Mouse (Mus musculus) midbrain, embryonic 13.5 days (tissue): ENCODE measurements around the gene Snupn. TPM values are rescaled to one million over a fixed set of nuclear protein-coding genes. Genes with fewer than 3 reads are reported as not detected.
"Not testable (repeated sequence)": the region's sequence is repeated elsewhere in the genome, so short reads cannot be mapped to it uniquely, and the experiment has no call there.

ENCODE experiments used
- ATAC-seq: fragments of 200-750 bp; cut with Nextera tagmentation; 2 replicates; pipeline ENCODE4 v1.8.0; 2017; ENCODE audit warnings: mild to moderate bottlenecking, moderate TSS enrichment, moderate library complexity
- H3K27ac ChIP-seq: fragments of 300-500 bp; sonication (generic); 2 replicates; pipeline ENCODE4 v1.5.1; 2015; ENCODE audit warnings: inconsistent platforms, mild to moderate bottlenecking, moderate library complexity
- H3K27me3 ChIP-seq: fragments of 300-500 bp; sonication (generic); 2 replicates; pipeline ENCODE4 v1.6.1; 2015; ENCODE audit warnings: mild to moderate bottlenecking, inconsistent platforms
- H3K36me3 ChIP-seq: fragments of 300-500 bp; sonication (generic); 2 replicates; pipeline ENCODE4 v1.6.1; 2015; ENCODE audit warnings: mild to moderate bottlenecking, inconsistent platforms
- H3K4me1 ChIP-seq: fragments of 300-500 bp; sonication (generic); replicated peaks from 2 replicates; pipeline ENCODE4 v1.6.1; 2015; ENCODE audit warnings: inconsistent platforms
- H3K4me2 ChIP-seq: fragments of 300-500 bp; sonication (generic); replicated peaks from 2 replicates; pipeline ENCODE4 v1.6.1; 2015; ENCODE audit warnings: moderate library complexity, mild to moderate bottlenecking, inconsistent platforms
- H3K4me3 ChIP-seq: fragments of 300-500 bp; sonication (generic); replicated peaks from 2 replicates; pipeline ENCODE4 v1.5.1; 2015; ENCODE audit warnings: mild to moderate bottlenecking, inconsistent platforms
- H3K9ac ChIP-seq: fragments of 300-500 bp; sonication (generic); replicated peaks from 2 replicates; pipeline ENCODE4 v1.6.1; 2015; ENCODE audit warnings: mild to moderate bottlenecking, inconsistent platforms
- H3K9me3 ChIP-seq: fragments of 300-500 bp; sonication (generic); 2 replicates; pipeline ENCODE4 v1.6.1; 2016; ENCODE audit warnings: mild to moderate bottlenecking, inconsistent platforms
- WGBS: fragments of 180-500 bp; shearing (Covaris S2); methylation state at CpG from one replicate; pipeline ENCODE4 v1.1.7; 2015; 5-methylcytosine and 5-hydroxymethylcytosine counted together
- polyA plus RNA-seq: library from polyadenylated mRNA; unstranded; fragments of >200 nt; fragmentation: Nextera tagmentation; extraction: Ambion mirVana; gene quantifications from 2 replicates; pipeline ENCODE4 v1.2.1, GENCODE M21; 2015

Snupn gene
- polyA plus RNA-seq, 1 experiment from 2014 or later, result 30.5 TPM

- H3K36me3 ChIP-seq, result no peaks in the 10 kb centered on the region; the same call in 1 of the 2 replicates
These were observed 13.2 kb upstream of the Snupn start, which contains the start of gene Imp3 for GRCm38 (mm10) chr9:56937223-56938160. TSS of gene Imp3 (plus strand) at chr9:56937475.

DNA sequence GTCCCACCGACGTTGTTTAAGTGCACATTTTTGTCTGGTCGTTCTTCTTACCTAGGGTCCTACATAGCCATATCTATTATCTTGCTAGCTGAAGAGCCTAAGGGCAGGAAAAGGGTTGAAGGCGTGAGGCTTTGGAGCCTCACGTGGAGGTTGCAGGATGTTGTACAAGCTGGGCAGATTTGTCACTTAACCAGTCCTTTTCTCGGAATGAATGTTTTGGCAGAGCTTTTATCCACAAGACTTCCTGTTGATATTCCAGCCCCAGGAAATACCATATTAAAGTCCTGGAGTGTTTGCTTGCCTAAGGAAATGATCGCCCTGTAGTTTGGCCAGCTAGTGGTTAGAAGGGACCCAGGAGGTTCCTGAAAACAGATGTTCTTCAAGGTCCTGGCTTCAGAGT, 12.3 kb upstream of the Snupn start:
- H3K4me3 ChIP-seq, result peak overlapping the region; percentile 89
- H3K27me3 ChIP-seq, result no peaks in the 10 kb centered on the region
- H3K36me3 ChIP-seq, result no peaks in the 10 kb centered on the region; the same call in 1 of the 2 replicates
- H3K9me3 ChIP-seq, result no peaks in the 10 kb centered on the region
- H3K4me2 ChIP-seq, result peak overlapping the region; percentile 90
- WGBS, result 6% methylated on average over 7 of the region's 7 CpGs
- H3K4me1 ChIP-seq, result peaks cover 25% of the 10 kb centered on the region
- peak overlapping the region; percentile 85 for H3K9ac ChIP-seq
- peak overlapping the region; percentile 86 for H3K27ac ChIP-seq
- no peak for ATAC-seq

More at GRCm38 (mm10) chr9:56937223-56938160, 13.2 kb upstream of the Snupn start, which contains the start of gene Imp3:
- under 1% methylated on average over 73 of the region's 73 CpGs for WGBS
- Histone ChIP-seq H3K4me1 (peaks cover 25% of the 10 kb centered on the region), H3K4me3 (peak within 1 kb of the TSS; percentile 89), H3K9ac (peak within 1 kb of the TSS; percentile 85), H3K9me3 (no peaks in the 10 kb centered on the region), H3K27ac (peak within 1 kb of the TSS; percentile 86), H3K27me3 (no peaks in the 10 kb centered on the region), H3K4me2 (peak within 1 kb of the TSS; percentile 90)
- peak; percentile 96 for ATAC-seq

DNA sequence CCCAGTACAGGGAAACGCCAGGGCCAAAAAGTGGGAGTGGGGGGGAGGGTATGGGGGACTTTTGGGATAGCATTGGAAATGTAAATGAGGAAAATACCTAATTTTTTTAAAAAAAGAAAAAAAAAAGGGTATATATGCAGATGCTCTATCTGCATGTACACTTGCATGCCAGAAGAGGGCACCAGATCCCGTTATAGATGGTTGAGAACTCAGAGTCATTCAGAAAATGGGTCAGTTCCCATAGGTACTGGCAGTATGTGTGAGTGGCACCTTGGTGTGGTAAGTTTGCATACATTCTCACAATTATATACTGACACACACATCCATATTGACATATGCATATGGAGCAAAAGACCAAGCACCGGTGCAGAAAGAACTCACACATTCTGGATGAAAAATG, 3.2 kb upstream of the Snupn start:
- H3K4me1 ChIP-seq, result peaks cover 15% of the 10 kb centered on the region
- 22% methylated on average over 3 of the region's 3 CpGs for WGBS
- not testable (repeated sequence) for ATAC-seq, H3K9me3 ChIP-seq, H3K36me3 ChIP-seq, H3K4me2 ChIP-seq, H3K27me3 ChIP-seq, H3K4me3 ChIP-seq, H3K27ac ChIP-seq, H3K9ac ChIP-seq

GRCm38 (mm10) chr9:56948699-56949098, 2.0 kb upstream of the Snupn start:
- H3K27ac ChIP-seq, H3K4me3 ChIP-seq, H3K9me3 ChIP-seq, H3K4me2 ChIP-seq, H3K36me3 ChIP-seq, H3K9ac ChIP-seq, ATAC-seq, H3K27me3 ChIP-seq: not testable (repeated sequence)
- H3K4me1 ChIP-seq, result peaks cover 15% of the 10 kb centered on the region
- 91% methylated on average over 5 of the region's 5 CpGs for WGBS

DNA sequence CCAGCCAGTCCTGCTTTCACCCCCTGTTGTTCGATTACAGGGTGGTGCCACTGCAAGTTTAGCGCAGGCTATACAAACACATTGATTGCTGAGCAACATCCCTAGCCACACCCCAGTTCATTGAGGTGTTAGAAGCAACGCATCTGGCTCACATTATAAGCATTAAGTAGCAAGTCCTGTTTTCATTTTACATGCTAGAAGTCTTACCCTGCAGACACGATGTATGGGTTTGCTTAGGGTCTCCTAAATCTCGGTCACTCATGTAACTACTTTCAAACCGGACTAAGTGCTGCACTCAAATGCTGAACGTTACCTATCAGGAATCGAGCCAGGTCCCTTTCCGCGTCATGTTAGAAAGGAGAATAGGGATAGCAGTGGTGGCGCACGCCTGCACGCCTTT, 911 bp upstream of the Snupn start:
- ATAC-seq, result no peak
- H3K27ac ChIP-seq, result no peak overlapping the region; the same call in 1 of the 2 replicates
- H3K4me1 ChIP-seq, result peaks cover 15% of the 10 kb centered on the region
- H3K4me2 ChIP-seq, result peak overlapping the region; percentile 93
- peak overlapping the region; percentile 65 for H3K9ac ChIP-seq
- WGBS, result 37% methylated on average over 13 of the region's 13 CpGs
- no peaks in the 10 kb centered on the region for H3K36me3 ChIP-seq
- no peaks in the 10 kb centered on the region for H3K9me3 ChIP-seq
- no peaks in the 10 kb centered on the region for H3K27me3 ChIP-seq
- H3K4me3 ChIP-seq, result peak overlapping the region; percentile 66

DNA sequence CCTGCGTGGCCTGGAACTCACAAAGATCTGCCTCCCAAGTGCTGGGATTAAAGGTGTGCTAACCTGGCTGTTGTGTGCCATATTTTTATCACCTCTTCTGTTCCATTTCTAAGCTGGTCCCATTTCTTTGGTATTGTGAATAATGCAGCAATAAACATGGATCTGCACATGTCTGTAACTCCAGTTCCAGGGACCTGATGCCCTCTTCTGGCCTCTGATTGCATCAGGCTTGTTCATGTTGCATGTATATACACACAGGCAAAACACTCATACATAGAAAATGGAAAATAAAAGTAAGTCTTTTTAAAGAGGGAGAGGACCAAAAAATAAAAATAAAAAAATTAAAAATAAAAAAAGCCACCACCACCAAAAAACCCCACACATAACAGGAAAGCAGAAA, 2.9 kb downstream of the Snupn start:
- ATAC-seq, result no peak
- 96% methylated on average over 1 of the region's 1 CpGs for WGBS
- no peak overlapping the region for H3K4me3 ChIP-seq

DNA sequence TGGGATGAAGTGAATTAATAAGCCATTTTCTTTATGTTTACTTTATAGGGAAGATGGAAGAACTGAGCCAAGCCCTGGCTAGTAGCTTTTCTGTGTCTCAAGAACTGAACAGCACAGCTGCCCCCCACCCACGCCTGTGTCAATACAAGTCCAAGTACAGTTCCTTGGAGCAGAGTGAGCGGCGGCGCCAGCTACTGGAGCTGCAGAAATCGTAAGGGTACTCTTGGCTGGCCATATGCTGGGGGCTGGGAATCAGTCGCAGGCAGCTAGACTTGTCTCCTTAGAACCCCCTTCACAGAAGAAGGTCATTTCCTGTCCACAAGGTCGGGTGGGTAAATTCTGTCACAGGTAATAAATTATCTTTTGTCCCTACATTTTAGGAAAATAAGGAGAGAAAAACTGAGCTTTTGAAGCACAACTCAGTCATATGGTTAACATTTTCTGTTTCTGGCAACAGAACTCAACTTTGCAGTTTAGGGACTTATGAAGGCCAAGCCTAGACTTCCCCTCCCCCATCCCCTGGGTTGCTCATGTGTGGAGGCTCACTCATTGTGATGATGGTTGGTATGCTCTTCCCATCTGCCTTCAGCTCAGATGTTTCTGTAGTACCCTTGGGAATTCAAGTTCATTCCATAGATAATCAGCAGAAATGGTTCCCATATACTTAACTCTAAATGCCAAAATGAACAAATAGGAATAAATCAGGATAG, 6.4 kb downstream of the Snupn start:
- H3K4me3 ChIP-seq, result no peak overlapping the region
- H3K4me1 ChIP-seq, result no peaks in the 10 kb centered on the region
- no peaks in the 10 kb centered on the region for H3K27me3 ChIP-seq
- H3K36me3 ChIP-seq, result peaks cover 28% of the 10 kb centered on the region
- no peak overlapping the region for H3K27ac ChIP-seq
- no peaks in the 10 kb centered on the region for H3K9me3 ChIP-seq
- no peak overlapping the region for H3K4me2 ChIP-seq
- WGBS, result 87% methylated on average over 7 of the region's 7 CpGs
- ATAC-seq, result no peak
- no peak overlapping the region for H3K9ac ChIP-seq

More for the DNA sequence above, 2.9 kb downstream of the Snupn start:
- no peak overlapping the region for H3K9ac ChIP-seq
- H3K9me3 ChIP-seq, result no peaks in the 10 kb centered on the region
- H3K27ac ChIP-seq, result no peak overlapping the region
- peaks cover 13% of the 10 kb centered on the region for H3K36me3 ChIP-seq
- peaks cover 15% of the 10 kb centered on the region for H3K4me1 ChIP-seq
- H3K4me2 ChIP-seq, result no peak overlapping the region
- no peaks in the 10 kb centered on the region for H3K27me3 ChIP-seq

DNA sequence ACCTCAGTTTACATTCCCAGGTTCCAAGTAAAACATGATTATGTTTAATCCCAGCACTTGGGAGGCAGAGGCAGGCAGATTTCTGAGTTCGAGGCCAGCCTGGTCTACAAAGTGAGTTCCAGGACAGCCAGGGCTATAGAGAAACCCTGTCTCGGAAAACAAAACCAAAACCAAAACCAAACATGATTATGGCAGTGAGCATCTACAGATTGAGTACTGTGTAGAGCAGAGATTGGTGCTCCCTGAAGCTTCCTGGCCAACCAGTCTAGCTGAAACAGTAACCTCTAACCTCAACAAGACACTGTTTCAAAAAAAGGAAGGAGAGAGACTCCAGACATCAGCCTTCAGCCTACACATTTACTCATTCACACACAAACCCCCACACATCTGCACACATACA, 8.0 kb downstream of the Snupn start:
- Histone ChIP-seq H3K4me3 (no peak overlapping the region), H3K27me3 (no peaks in the 10 kb centered on the region), H3K9me3 (no peaks in the 10 kb centered on the region), H3K27ac (no peak overlapping the region), H3K36me3 (peaks cover 43% of the 10 kb centered on the region), H3K4me2 (no peak overlapping the region), H3K4me1 (no peaks in the 10 kb centered on the region), H3K9ac (no peak overlapping the region)
- 100% methylated on average over 2 of the region's 2 CpGs for WGBS
- ATAC-seq, result no peak

DNA sequence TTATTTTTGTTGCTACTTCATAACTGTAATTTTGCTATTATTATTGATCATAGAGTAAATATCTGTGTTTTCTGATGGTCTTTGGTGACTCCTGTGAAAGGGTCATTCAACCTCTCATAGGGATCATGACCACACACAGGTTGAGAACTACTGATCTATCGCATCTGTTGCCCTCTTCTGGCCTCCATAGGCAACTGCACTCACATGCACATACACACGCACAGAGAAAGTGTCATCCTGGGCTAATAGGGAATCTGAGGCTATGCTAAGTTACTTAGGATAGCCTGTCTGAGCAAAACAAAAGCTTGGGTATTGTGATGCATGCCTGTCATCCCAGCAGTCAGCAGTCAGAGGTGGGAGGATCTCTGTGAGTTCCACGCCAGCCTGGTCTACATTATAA, 10.9 kb downstream of the Snupn start:
- Histone ChIP-seq H3K4me1 (no peaks in the 10 kb centered on the region), H3K36me3 (peaks cover 52% of the 10 kb centered on the region), H3K27me3 (no peaks in the 10 kb centered on the region), H3K27ac (no peak overlapping the region), H3K4me3 (no peak overlapping the region), H3K9ac (no peak overlapping the region), H3K4me2 (no peak overlapping the region), H3K9me3 (no peaks in the 10 kb centered on the region)
- no peak for ATAC-seq
- 95% methylated on average over 3 of the region's 3 CpGs for WGBS

DNA sequence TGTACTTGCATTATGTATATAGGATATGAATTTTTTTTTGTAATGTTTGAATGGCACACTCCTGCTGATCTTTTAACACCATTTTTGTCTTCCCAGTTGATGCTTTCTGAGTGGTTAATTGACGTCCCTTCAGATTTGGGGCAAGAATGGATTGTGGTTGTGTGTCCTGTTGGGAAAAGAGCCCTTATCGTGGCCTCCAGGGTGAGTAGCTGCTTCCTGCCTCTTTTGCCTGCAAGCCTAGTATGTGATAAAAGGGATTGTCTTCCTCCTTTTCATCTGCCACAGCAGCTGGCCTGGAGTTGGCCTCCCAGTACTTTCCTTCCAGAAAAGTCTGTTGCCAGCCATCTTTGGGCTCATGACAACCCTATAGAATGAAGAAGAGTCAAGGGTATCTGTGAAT, 19.5 kb downstream of the Snupn start:
- Histone ChIP-seq H3K4me2 (no peak overlapping the region), H3K27me3 (no peaks in the 10 kb centered on the region), H3K9me3 (no peaks in the 10 kb centered on the region), H3K36me3 (peaks cover 46% of the 10 kb centered on the region), H3K4me1 (no peaks in the 10 kb centered on the region), H3K9ac (no peak overlapping the region), H3K27ac (no peak overlapping the region), H3K4me3 (no peak overlapping the region)
- no peak for ATAC-seq
- 96% methylated on average over 2 of the region's 2 CpGs for WGBS

- Histone ChIP-seq H3K9ac (no peak overlapping the region), H3K4me2 (no peak overlapping the region), H3K27me3 (no peaks in the 10 kb centered on the region), H3K4me3 (no peak overlapping the region), H3K4me1 (no peaks in the 10 kb centered on the region), H3K36me3 (peaks cover 32% of the 10 kb centered on the region), H3K9me3 (no peaks in the 10 kb centered on the region), H3K27ac (no peak overlapping the region)
- WGBS, result 92% methylated on average over 8 of the region's 8 CpGs
- ATAC-seq, result no peak
These were observed 23.4 kb downstream of the Snupn start for GRCm38 (mm10) chr9:56973960-56974524.

DNA sequence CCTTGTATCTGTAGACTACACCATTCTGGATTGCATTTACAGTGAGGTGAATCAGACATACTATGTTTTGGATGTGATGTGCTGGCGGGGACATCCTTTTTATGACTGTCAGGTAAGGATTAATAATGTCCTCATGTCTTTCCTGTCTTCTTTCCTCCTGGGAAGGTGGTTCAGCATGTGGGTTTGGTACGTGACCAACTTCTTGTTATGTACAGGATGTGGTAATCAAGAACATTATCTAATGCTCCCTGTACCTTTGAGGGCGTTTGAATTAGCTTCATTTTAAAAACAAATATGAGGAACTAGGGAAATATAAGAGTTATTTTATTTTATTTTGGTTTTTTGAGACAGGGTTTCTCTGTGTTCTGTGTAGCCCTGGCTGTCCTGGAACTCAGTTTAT, 24.5 kb downstream of the Snupn start:
- H3K4me1 ChIP-seq, result no peaks in the 10 kb centered on the region

More for the DNA sequence above, 24.5 kb downstream of the Snupn start:
- no peak overlapping the region for H3K4me3 ChIP-seq
- 88% methylated on average over 3 of the region's 3 CpGs for WGBS
- no peak overlapping the region for H3K4me2 ChIP-seq
- H3K27me3 ChIP-seq, result no peaks in the 10 kb centered on the region
- no peak overlapping the region for H3K9ac ChIP-seq
- no peak overlapping the region for H3K27ac ChIP-seq
- peaks cover 35% of the 10 kb centered on the region for H3K36me3 ChIP-seq
- no peak for ATAC-seq
- H3K9me3 ChIP-seq, result no peaks in the 10 kb centered on the region
